Mouse (Mus musculus): ENCODE measurements at regions not wholly inside any gene's neighbourhood (a gene's known extent, or its start where the extent isn't known, plus 50 kb on each side); places are given as distances from the start of the nearest gene placed in this dataset.

GRCm38 (mm10) chr12:51118781-51119180, 229.1 kb upstream of the G2e3 start:
- no peak for DNase-seq (ENCODE audit: low spot score)

- DNase-seq (ENCODE audit: low spot score) = no peak
Observed at GRCm38 (mm10) chr12:51118021-51118694, 229.7 kb upstream of the G2e3 start.

GRCm38 (mm10) chr12:51117436-51118020, 230.3 kb upstream of the G2e3 start:
- DNase-seq (ENCODE audit: low spot score) = no peak

- DNase-seq (ENCODE audit: low spot score) = no peak
Observed at GRCm38 (mm10) chr12:51111811-51112210, 236.1 kb upstream of the G2e3 start.

GRCm38 (mm10) chr12:51108044-51108443, 239.8 kb upstream of the G2e3 start:
- no peak for DNase-seq (ENCODE audit: low spot score)

GRCm38 (mm10) chr12:51103541-51104042, 244.3 kb upstream of the G2e3 start:
- no peak for DNase-seq (ENCODE audit: low spot score)

- no peak for DNase-seq (ENCODE audit: low spot score)
Observed at GRCm38 (mm10) chr12:51101636-51102035, 246.2 kb upstream of the G2e3 start.

GRCm38 (mm10) chr12:51100868-51101267, 247.0 kb upstream of the G2e3 start:
- no peak for DNase-seq (ENCODE audit: low spot score)

GRCm38 (mm10) chr12:51095974-51096373, 251.9 kb upstream of the G2e3 start:
- DNase-seq (ENCODE audit: low spot score) = no peak

GRCm38 (mm10) chr12:51089324-51089723, 258.5 kb upstream of the G2e3 start:
- no peak for DNase-seq (ENCODE audit: low spot score)

- DNase-seq (ENCODE audit: low spot score) = no peak
Observed at GRCm38 (mm10) chr12:51081809-51082208, 266.1 kb upstream of the G2e3 start.

- no peak for DNase-seq (ENCODE audit: low spot score)
Observed at GRCm38 (mm10) chr12:51073503-51073902, 274.4 kb upstream of the G2e3 start.

- DNase-seq (ENCODE audit: low spot score) = no peak
Observed at GRCm38 (mm10) chr12:51060931-51061330, 286.9 kb upstream of the G2e3 start.

- no peak for DNase-seq (ENCODE audit: low spot score)
Observed at GRCm38 (mm10) chr12:51058569-51058968, 289.3 kb upstream of the G2e3 start.

GRCm38 (mm10) chr12:51058104-51058503, 289.8 kb upstream of the G2e3 start:
- DNase-seq (ENCODE audit: low spot score) = no peak

GRCm38 (mm10) chr12:51047116-51047515, 300.7 kb upstream of the G2e3 start:
- DNase-seq (ENCODE audit: low spot score) = no peak

- DNase-seq (ENCODE audit: low spot score) = no peak
Observed at GRCm38 (mm10) chr12:51045437-51045836, 302.4 kb upstream of the G2e3 start.

- no peak for DNase-seq (ENCODE audit: low spot score)
Observed at GRCm38 (mm10) chr12:51045020-51045419, 302.8 kb upstream of the G2e3 start.

GRCm38 (mm10) chr12:51032193-51032592, 315.7 kb upstream of the G2e3 start:
- no peak for DNase-seq (ENCODE audit: low spot score)

GRCm38 (mm10) chr12:51028601-51029174, 319.2 kb upstream of the G2e3 start:
- no peak for DNase-seq (ENCODE audit: low spot score)

- DNase-seq (ENCODE audit: low spot score) = no peak
Observed at GRCm38 (mm10) chr12:51026046-51026445, 321.8 kb upstream of the G2e3 start.

GRCm38 (mm10) chr12:51025531-51025930, 322.3 kb upstream of the G2e3 start:
- DNase-seq (ENCODE audit: low spot score) = no peak

- no peak for DNase-seq (ENCODE audit: low spot score)
Observed at GRCm38 (mm10) chr12:51024057-51024743, 323.7 kb upstream of the G2e3 start.
